Mouse (Mus musculus) cerebellum, adult 2 months (tissue): ENCODE measurements around the gene Prmt8.

ENCODE experiments used
- CTCF ChIP-seq: fragments of 200-500 bp; IDR thresholded peaks from 2 replicates; pipeline ENCODE4 v1.5.1; 2011; ENCODE audit warnings: low read depth, mild to moderate bottlenecking, control low read depth, low read length, moderate library complexity, borderline replicate concordance; ENCODE audit not compliant: insufficient read depth
- POLR2A ChIP-seq: fragments of 200-500 bp; IDR thresholded peaks from 2 replicates; pipeline ENCODE4 v1.6.1; 2011; ENCODE audit warnings: low read length, control low read depth, borderline replicate concordance; ENCODE audit not compliant: insufficient read depth

DNA sequence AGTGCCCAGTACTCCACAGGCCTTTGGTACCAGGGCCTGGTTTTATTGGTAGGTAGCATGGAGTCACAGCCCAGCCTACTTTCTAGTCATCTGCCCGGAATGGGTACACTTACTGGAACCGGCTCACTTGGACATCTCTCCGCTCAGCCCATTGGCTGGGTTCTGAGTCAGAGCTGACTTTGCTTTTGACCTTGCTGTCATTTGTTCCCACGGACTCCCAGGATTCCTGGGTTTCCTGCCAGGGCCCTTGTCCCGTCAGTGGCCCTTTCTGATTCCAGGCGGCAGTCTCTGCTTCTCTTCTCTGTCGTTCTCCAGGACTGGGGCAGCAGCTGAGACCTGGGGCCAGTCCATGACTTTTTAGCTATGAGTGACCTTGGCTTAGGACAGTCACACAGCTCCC, 97.2 kb downstream of the Prmt8 start:
- no peak for TF ChIP-seq CTCF
- TF ChIP-seq POLR2A = no peak
